Mouse (Mus musculus) splenic B cell, adult 2 months (primary cell): ENCODE measurements around the gene Lef1.

Experiments used
- DNase-seq: peaks from one replicate; pipeline ENCODE4 v3.0.0-alpha.2; 2011; ENCODE audit warnings: low read depth, low spot score
- H3K27me3 ChIP-seq: 2 replicates; pipeline ENCODE4 v1.6.1; 2012; ENCODE audit warnings: mild to moderate bottlenecking, low read length, moderate library complexity, mixed read lengths; ENCODE audit not compliant: control insufficient read depth, poor library complexity, insufficient read depth, severe bottlenecking
- H3K36me3 ChIP-seq: 2 replicates; pipeline ENCODE4 v1.6.1; 2012; ENCODE audit warnings: mild to moderate bottlenecking, low read length, moderate library complexity, mixed read lengths; ENCODE audit not compliant: control insufficient read depth, poor library complexity, insufficient read depth, severe bottlenecking

Lef1 gene

GRCm38 (mm10) chr3:131110191-131111150 lies at the start of gene Lef1:
TSS of gene Lef1 (plus strand) at chr3:131110471.
- Histone ChIP-seq H3K36me3 (peaks cover 2% of the 10 kb centered on the region; the same call in 1 of the 2 replicates), H3K27me3 (no peaks in the 10 kb centered on the region; the same call in none of the 2 replicates)
- DNase-seq, result peak; percentile 60

- no peaks in the 10 kb centered on the region for H3K27me3 ChIP-seq
These were observed 45.3 kb upstream of the Lef1 start for GRCm38 (mm10) chr3:131065001-131065400.

GRCm38 (mm10) chr3:131066171-131066570 lies 44.1 kb upstream of the Lef1 start:
- Histone ChIP-seq H3K36me3 (no peaks in the 10 kb centered on the region), H3K27me3 (no peaks in the 10 kb centered on the region)
- no peak for DNase-seq

More at GRCm38 (mm10) chr3:131065001-131065400, 45.3 kb upstream of the Lef1 start:
- no peak for DNase-seq
- H3K36me3 ChIP-seq, result no peaks in the 10 kb centered on the region

- no peak for DNase-seq
- no peaks in the 10 kb centered on the region for H3K36me3 ChIP-seq
- H3K27me3 ChIP-seq, result no peaks in the 10 kb centered on the region
These were observed 42.3 kb upstream of the Lef1 start for GRCm38 (mm10) chr3:131068000-131068399.

- DNase-seq, result no peak
- Histone ChIP-seq H3K27me3 (no peaks in the 10 kb centered on the region), H3K36me3 (no peaks in the 10 kb centered on the region)
These were observed 40.1 kb upstream of the Lef1 start for GRCm38 (mm10) chr3:131070210-131070609.

- Histone ChIP-seq H3K36me3 (no peaks in the 10 kb centered on the region), H3K27me3 (no peaks in the 10 kb centered on the region)
- no peak for DNase-seq
These were observed 37.6 kb upstream of the Lef1 start for GRCm38 (mm10) chr3:131072661-131073060.

GRCm38 (mm10) chr3:131073946-131074345 lies 36.3 kb upstream of the Lef1 start:
- no peaks in the 10 kb centered on the region for H3K36me3 ChIP-seq
- no peaks in the 10 kb centered on the region for H3K27me3 ChIP-seq
- DNase-seq, result no peak

- DNase-seq, result no peak
- no peaks in the 10 kb centered on the region for H3K36me3 ChIP-seq
- H3K27me3 ChIP-seq, result no peaks in the 10 kb centered on the region
These were observed 32.1 kb upstream of the Lef1 start for GRCm38 (mm10) chr3:131078041-131078621.

GRCm38 (mm10) chr3:131078719-131079118 lies 31.6 kb upstream of the Lef1 start:
- no peaks in the 10 kb centered on the region for H3K27me3 ChIP-seq
- H3K36me3 ChIP-seq, result no peaks in the 10 kb centered on the region
- DNase-seq, result no peak

- peak; percentile 15 for DNase-seq
These were observed 26.5 kb upstream of the Lef1 start for GRCm38 (mm10) chr3:131083722-131084121.

GRCm38 (mm10) chr3:131084718-131085561 lies 25.3 kb upstream of the Lef1 start:
- peaks cover 4% of the 10 kb centered on the region for H3K27me3 ChIP-seq
- no peaks in the 10 kb centered on the region for H3K36me3 ChIP-seq
- DNase-seq, result no peak

More at GRCm38 (mm10) chr3:131083722-131084121, 26.5 kb upstream of the Lef1 start:
- Histone ChIP-seq H3K36me3 (no peaks in the 10 kb centered on the region), H3K27me3 (peaks cover 4% of the 10 kb centered on the region)

GRCm38 (mm10) chr3:131085978-131086377 lies 24.3 kb upstream of the Lef1 start:
- Histone ChIP-seq H3K36me3 (no peaks in the 10 kb centered on the region), H3K27me3 (peaks cover 4% of the 10 kb centered on the region)
- no peak for DNase-seq

GRCm38 (mm10) chr3:131089721-131090120 lies 20.6 kb upstream of the Lef1 start:
- no peak for DNase-seq
- H3K36me3 ChIP-seq, result no peaks in the 10 kb centered on the region
- peaks cover 3% of the 10 kb centered on the region for H3K27me3 ChIP-seq

- Histone ChIP-seq H3K27me3 (no peaks in the 10 kb centered on the region), H3K36me3 (no peaks in the 10 kb centered on the region)
- DNase-seq, result no peak
These were observed 18.2 kb upstream of the Lef1 start for GRCm38 (mm10) chr3:131092113-131092512.
